Mouse (Mus musculus) liver, adult (tissue): ENCODE measurements around the gene Gabpa.

Experiments used
- GATA4 ChIP-seq: IDR thresholded peaks from 2 replicates; pipeline ENCODE4 v1.6.1; 2014; ENCODE audit warnings: mild to moderate bottlenecking, low read length; ENCODE audit not compliant: insufficient replicate concordance

Gene Gabpa

DNA sequence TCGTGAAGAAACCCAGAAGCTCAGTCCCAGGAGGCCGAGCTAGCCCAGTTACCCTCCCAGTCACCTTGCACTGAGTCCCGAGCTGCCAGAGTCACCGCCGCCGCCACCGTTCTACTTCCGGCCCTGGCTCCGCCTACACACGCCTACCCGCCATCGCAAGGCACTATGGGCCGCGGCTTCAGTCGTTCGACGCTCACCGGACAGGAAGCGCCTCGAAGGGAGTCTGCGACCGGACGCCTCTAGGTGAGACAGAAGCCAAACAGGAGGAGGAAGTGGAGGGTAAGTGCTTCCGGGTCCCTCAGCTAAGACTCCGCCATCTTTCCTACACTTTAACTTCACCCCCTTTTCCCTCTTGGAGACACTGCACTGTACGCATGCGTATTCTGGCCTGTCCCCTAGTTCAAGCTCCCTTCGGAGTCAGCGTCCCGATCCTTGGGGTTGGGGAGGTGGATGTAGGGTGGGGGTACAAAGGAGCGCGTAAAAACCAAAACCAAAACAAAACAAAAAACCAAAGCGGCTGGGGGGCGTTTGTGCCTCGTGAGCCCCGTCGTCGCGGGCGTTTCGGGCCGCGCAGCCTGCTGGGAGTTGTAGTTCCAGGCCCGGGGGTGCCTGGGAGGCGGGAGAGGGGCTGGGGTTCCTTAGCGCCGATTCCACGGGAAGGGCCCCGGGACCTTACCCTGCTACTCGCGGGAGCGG is at the start of gene Gabpa:
Gene Gabpa, plus strand, starts transcription at position 181 of the 696 bp plus-strand sequence.
- 0 out of 2 replicates have a peak, but pooled peaks have one; percentile 23 for TF ChIP-seq GATA4

DNA sequence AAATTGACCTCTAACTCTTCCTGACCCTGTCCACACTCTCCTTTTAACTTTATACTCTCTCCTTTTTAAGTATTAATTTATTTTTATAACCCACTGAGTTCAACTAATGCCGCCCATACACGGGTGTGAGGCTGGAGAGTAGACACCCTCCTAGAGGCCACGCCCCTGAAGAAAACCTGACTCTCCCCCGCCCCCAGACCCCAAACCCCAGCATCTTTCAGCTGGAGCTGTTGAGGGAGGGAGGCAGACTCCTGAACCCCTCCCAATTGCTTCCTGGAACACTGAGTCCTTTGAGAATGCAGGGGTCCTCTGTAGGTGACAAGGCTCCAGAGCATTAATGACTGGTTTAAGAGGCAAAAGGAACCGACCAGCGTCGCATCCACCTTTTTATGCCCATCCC is 49.8 kb upstream of the Gabpa start:
- no peak for TF ChIP-seq GATA4

DNA sequence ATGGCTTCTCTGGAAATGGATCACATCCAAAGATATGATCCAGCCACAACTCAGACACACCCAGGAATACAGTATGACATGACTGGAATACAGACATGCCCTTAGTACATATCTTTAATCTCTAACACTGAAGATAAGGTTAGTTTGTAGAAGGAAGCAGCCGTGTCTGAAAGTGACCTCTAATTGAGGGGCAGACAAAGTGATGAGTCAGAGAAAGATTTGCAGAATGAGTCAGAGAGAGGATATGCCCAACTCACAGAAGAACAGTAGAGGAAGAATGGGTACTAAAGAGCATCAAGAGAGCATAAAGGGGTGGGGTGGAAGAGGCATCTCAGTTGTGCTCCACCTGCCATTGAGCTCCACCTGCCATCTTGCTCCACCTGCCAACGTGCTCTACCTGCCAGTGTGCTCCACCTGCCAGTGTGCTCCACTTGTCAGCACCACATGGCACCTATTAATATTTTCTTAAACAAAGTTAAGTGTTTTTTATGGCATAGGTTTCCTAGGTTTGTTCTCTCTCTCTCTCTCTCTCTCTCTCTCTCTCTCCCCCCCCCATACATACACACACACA is 44.0 kb upstream of the Gabpa start:
- no peak for TF ChIP-seq GATA4

DNA sequence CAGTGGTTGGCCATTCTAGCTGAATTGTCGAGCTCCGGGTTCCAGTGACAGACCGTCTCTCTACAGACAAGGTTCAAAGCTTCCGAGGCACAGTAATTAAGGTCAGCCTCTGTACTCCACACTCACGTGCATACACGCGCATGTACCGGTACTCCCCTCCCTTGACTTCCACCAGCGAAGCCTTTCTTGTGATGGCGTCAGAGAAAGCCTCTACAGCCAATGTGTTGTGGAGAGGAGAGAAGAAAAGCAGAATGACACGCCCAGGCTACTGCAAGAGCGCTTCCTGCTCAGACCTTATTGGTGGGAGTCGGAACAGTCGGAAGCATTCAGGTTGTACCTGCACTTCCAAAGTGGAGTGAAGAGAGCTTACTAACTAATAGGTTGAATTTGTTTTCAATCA is 41.3 kb upstream of the Gabpa start:
- TF ChIP-seq GATA4 = no peak

DNA sequence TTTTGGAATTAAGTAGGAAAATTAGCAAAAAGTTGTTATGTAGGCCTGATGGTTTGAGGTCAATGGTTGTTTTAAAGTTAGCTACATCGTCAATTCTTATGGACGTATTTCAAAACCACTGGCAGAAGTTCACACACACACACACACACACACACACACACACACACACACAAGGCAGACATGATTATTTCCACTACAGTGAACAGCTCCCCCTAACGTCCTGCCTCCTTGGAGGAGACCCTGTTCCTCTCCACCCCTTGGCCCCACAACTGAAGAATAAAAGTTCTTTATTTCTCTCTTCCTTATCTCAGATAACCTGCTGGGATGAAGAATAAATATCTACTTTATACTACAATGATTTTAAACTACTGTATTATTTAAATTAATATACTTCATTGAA is 39.4 kb upstream of the Gabpa start:
- TF ChIP-seq GATA4 = no peak

DNA sequence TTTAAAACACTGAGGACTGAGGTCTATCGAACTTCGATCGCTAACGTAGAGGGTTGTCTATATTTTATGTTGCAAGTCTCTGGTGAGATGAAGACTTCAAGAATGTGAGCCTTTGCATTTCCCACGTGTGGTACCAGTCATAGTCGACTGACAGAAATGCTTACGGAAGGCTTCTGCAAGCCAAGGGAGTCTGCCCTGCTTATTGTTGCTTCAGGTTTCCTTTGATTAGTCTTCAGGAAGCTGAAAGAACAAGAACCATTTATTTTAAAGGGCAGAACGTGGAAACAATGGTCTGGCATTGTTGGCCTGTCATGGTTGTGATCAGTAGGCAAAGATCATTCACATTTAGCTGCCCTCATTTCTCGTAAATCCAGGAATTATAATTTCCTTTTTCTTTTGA is 38.0 kb upstream of the Gabpa start:
- TF ChIP-seq GATA4 = peak; percentile 39; the same call in 1 of the 2 replicates

DNA sequence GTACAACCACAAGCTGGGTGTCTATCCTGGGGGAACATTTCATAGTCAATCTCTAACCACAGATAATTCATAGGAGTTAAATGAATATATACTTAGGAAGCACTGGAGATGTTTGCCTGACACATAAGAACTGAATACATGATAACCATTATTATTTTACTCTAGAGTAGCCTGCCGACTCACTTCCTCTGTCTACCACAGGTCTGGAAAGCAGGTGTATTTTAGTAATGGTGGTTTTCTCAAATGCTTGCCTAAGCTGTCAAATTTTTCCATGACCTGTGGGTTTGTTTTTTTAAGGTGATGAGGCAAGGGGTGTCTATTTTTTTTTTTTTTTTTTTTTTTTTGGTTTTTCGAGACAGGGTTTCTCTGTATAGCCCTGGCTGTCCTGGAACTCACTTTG is 34.7 kb upstream of the Gabpa start:
- TF ChIP-seq GATA4 = no peak

DNA sequence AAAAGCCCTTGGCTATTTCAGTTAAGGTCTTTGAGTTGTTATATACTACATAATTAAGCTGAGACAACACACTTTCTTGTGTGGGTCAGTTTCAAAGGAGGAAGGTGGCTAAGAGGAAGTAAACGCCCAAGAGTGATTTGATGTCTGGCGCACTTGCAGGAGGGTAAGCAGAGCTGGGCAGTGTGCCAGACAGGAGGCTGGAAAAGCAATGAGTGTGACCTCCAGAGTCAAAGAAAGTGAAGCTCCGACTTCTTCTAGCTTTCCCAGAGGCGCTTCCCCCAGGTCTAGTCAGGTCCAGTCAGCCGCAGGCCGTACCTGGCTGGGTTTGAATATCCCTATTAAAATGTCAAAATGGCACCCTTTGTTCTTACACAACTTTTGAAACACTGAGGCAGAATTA is 32.5 kb upstream of the Gabpa start:
- TF ChIP-seq GATA4 = no peak

DNA sequence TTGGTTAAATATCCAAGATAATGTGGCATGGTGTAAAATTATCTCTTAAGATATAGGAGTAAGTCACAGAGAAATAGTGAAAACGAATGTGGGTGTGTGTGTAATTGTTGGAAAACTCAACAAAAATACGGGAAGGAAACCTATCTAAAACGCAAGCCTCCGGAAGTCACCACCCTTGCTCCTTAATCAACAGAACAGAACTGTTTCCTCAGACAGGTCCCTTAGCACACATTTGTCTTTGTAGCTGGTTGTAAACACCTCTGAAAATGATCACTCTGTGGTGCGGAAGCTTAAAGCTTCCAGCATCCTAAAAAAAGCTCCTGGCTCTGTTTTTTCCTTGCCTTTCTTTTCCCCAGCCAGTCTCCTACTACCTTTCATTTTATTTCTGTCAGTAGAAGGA is 29.9 kb upstream of the Gabpa start:
- TF ChIP-seq GATA4 = peak; percentile 92

DNA sequence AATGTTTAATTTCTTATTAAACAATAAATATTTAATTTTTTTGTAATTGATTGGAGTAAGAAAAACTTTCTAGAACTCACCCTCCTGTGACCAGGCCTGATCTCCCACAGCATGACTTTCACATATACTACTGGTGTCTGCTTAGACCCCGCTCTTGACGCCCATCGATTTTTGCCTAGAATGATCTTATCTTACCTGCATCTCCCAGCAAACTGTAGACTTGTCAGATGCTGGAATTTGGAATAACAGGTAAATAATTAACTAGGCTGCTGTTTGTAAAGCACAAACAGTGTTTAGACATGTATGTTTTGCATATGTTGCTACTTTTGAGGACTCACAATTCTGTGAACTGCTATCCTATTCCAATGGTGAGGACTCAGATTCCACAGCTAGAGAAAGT is 28.6 kb upstream of the Gabpa start:
- TF ChIP-seq GATA4 = peak; percentile 77; the same call in 1 of the 2 replicates

DNA sequence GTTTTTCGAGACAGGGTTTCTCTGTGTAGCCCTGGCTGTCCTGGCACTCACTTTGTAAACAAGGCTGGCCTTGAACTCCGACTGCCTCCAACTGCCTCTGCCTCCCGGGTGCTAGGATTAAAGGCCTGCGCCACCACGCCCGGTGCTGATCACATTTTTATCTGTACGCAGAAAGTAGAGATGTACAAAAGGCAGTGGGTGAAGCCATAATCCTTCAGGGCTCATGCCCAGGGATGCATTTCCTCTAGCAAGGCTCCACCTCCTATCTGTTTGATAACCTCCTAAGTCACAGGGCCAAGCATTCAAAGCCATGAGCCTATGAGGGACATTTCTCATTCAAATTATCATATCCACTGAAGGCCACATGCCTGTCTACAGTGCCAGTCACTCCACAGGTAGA is 26.9 kb upstream of the Gabpa start:
- TF ChIP-seq GATA4 = no peak

DNA sequence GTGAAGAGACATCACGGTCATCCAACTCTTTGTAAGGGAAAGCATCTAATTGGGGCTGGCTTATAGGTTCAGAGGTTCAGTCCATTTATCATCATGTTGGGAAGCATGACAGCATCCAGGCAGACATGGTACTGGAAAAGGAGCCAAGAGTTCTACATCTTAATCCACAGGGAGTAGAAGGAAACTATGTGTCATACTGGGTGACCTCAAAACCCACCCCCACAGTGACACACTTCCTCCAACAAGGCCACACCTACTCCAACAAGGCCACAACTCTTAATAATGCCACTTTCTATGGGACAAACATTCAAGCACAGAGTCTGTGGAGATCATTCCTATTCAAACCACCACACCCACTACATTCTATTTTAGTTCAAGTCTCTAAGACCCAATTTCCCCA is 24.5 kb upstream of the Gabpa start:
- no peak for TF ChIP-seq GATA4

DNA sequence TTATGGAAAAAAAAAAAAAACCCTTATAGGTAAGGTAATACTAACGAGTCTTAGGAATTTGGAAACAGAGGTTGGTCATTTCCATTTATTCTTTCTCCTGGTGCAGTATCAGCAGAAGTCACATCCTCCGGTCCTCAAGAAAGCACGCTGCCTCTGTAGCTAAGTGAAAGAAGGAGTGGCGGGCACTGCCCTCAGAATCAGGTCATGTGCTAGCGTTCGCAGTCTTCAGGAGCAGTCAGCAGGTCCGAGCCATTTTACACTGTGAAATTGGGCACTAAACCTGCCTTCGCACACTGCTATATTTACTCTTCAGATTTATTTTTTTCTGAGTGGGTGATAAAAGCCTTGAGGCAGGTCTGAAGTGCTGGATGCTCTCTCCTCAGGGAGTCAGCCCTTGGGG is 20.9 kb upstream of the Gabpa start:
- TF ChIP-seq GATA4 = no peak

DNA sequence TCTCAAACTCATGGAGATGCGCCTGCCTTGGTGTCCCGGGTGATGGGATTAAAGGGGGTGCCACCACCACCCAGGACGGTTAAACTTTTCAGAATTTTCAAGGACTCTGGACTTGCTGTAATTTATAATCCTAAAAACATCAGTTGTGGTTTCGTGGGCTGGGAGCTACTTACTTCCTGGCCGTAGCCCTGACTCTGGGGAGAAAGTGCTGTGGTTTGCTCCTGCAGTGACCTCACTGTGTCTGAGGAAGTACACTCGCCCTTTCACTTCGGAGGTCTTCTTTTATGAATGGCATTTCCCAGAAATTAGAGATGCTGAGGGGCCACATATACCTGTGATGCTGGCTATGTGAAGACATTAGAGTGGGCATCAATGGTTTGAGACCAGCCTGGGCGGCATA is 20.2 kb upstream of the Gabpa start:
- no peak for TF ChIP-seq GATA4

DNA sequence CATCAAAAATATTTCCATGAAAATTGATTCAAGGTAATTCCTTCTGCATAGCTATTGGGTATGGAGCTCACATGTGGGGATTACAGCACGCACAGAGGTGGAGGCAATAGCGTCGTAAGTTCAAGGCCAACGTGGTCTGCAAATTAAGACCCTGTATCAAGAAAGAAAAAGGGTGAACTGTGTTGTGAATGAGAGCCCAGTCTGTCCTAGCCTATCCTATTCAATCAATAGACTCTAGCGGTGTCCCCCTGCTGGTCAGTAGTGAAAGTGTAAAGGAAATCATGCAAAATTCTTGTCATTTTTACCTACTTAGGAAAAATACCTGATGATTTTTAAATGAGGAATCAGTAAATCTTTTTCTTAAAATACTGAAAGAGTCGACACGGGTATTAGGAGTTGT is 17.3 kb upstream of the Gabpa start:
- TF ChIP-seq GATA4 = no peak

DNA sequence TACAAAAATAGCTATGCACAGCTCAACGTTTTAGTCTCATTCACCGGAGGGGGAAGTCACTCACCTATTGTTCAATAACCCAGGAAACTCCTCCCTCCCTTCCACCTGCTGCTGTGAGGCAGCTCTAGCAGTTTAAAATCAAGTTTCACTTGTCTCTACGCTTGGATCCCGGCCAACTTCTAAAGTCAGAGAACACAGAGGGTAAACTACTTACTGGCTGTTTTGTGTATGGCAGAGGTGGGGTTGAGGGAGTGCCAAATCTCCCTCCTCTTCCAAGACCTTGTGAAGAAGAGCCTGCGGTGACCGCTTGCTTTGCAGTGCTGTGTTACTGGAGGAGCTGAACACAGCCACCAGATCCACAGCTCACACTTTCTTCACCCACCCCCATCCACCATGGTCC is 9.7 kb upstream of the Gabpa start:
- no peak for TF ChIP-seq GATA4

DNA sequence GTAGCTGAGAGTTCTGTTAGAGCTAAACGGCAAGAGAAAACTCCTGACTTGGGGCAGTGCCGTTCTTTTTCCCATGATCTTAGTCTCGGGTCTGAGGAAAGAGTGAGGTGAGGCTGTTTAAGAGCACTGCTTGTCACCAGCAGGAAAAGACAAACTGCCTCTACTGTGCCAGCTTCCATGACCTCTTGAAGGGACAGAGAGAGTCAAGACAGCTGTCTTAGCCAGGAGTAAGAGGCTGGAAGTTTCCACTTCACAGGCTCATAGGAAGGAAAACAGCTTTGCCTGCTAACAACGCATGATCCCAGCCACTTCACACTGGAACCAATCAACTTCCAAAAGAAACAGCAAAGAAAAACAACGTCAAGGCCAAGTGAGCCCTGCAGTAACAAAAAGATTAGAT is 3.0 kb upstream of the Gabpa start:
- TF ChIP-seq GATA4 = no peak
